ENCODE assay signal across 8 mouse cellular contexts in the genomic region with DNA sequence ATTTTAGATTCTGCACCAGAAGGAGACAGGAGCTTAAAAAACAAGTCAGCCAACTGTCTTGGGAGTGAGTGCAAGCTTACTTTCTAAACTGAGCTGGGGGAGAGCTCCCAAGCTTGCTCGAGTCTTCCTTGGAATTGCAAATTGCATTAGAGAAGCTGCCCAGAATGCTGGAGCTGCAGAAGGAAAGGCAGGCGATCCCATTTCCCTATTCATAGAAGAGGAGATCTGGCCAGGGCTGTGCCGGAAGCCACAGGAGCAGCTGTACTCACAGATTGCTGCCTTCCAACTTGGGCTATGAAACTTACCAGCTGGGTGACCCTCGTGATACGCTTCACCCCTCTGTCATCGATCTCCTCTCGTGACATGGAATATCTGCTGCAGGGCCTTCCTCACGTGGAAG.
DNase-seq lines count a peak whose midpoint lies in the region; ATAC-seq and TF ChIP-seq lines count a peak whose summit lies in the region.

No protein-coding gene starts in this region.

- no peak overlapping the region for H3K4me3 ChIP-seq in forebrain, embryonic 16.5 days (replicated peaks; ENCODE audit: low read length)
- H3K4me3 ChIP-seq in forebrain, embryonic 15.5 days, result no peak overlapping the region
- H3K4me3 ChIP-seq in heart, adult 2 months, result no peak overlapping the region
- H3K4me3 ChIP-seq in lung, postnatal 0 days (ENCODE audit: low read depth, low read length), result no peak overlapping the region

- TF ChIP-seq POLR2A in heart, adult 2 months (IDR thresholded peaks at IDR 0.05; ENCODE audit: insufficient read depth, low read depth, low read length), result 0 out of 2 replicates have a peak, but pooled peaks have one; percentile 17

- no peak overlapping the region for H3K9ac ChIP-seq in forebrain, embryonic 16.5 days (replicated peaks; ENCODE audit: low read depth, low read length)
- H3K9ac ChIP-seq in forebrain, embryonic 15.5 days (replicated peaks), result no peak overlapping the region
- no peak overlapping the region for H3K9ac ChIP-seq in heart, adult 2 months (ENCODE audit: low read depth, low read length)
- no peak overlapping the region for H3K9ac ChIP-seq in lung, postnatal 0 days (replicated peaks; ENCODE audit: low read depth)

- peak; percentile 86 for TF ChIP-seq EP300 in heart, adult 2 months (IDR thresholded peaks at IDR 0.05; ENCODE audit: insufficient read depth, low read depth, low read length)
- 0 out of 2 replicates have a peak, but pooled peaks have one; percentile 30 for TF ChIP-seq EP300 in lung, postnatal 0 days (IDR thresholded peaks at IDR 0.05)

- no peaks in the 10 kb centered on the region for H3K9me3 ChIP-seq in forebrain, embryonic 16.5 days (ENCODE audit: control insufficient read depth, low read length)
- no peaks in the 10 kb centered on the region for H3K9me3 ChIP-seq in forebrain, embryonic 15.5 days
- H3K9me3 ChIP-seq in lung, postnatal 0 days (ENCODE audit: low read length), result no peaks in the 10 kb centered on the region

- WGBS in forebrain, embryonic 16.5 days, result 68% methylated on average over 8 of the region's 8 CpGs
- 64% methylated on average over 8 of the region's 8 CpGs for WGBS in forebrain, embryonic 15.5 days
- WGBS in heart, adult 2 months, result 32% methylated on average over 8 of the region's 8 CpGs
- WGBS in lung, postnatal 0 days, result 32% methylated on average over 8 of the region's 8 CpGs

- no peaks in the 10 kb centered on the region for H3K79me2 ChIP-seq in heart, adult 2 months (replicated peaks; ENCODE audit: control insufficient read depth, insufficient read depth, low read length)

- peak; percentile 60 to 75 for DNase-seq in heart, adult 2 months
- peak; percentile 30 to 52 for DNase-seq in kidney, postnatal 36 days
- DNase-seq in lung, postnatal 0 days (ENCODE audit: low spot score), result peak; percentile 43
- DNase-seq in spleen, postnatal 14 days (ENCODE audit: low spot score in 2 of 2), result no peak
- no peak for DNase-seq in thymus, postnatal 10 days (ENCODE audit: low spot score in 2 of 2)

- intact Hi-C loops in heart, adult 2 months (cut with DNase I), result no loop called here

- H3K27ac ChIP-seq in forebrain, embryonic 16.5 days (ENCODE audit: low read length), result no peak overlapping the region
- no peak overlapping the region for H3K27ac ChIP-seq in forebrain, embryonic 15.5 days (replicated peaks)
- peak overlapping the region; percentile 34; the same call in 1 of the 2 replicates for H3K27ac ChIP-seq in heart, adult 2 months
- H3K27ac ChIP-seq in lung, postnatal 0 days (ENCODE audit: low read length), result no peak overlapping the region

- H3K36me3 ChIP-seq in forebrain, embryonic 16.5 days (ENCODE audit: control insufficient read depth, insufficient read depth), result no peaks in the 10 kb centered on the region
- H3K36me3 ChIP-seq in forebrain, embryonic 15.5 days, result no peaks in the 10 kb centered on the region
- H3K36me3 ChIP-seq in heart, adult 2 months (ENCODE audit: control insufficient read depth, insufficient read depth, low read length), result no peaks in the 10 kb centered on the region
- no peaks in the 10 kb centered on the region for H3K36me3 ChIP-seq in lung, postnatal 0 days (ENCODE audit: insufficient read depth, low read length)

- no peak overlapping the region for H3K4me2 ChIP-seq in forebrain, embryonic 16.5 days (ENCODE audit: low read length)
- no peak overlapping the region for H3K4me2 ChIP-seq in forebrain, embryonic 15.5 days (replicated peaks)
- H3K4me2 ChIP-seq in lung, postnatal 0 days (replicated peaks; ENCODE audit: low read depth, low read length), result no peak overlapping the region

- ATAC-seq in forebrain, embryonic 16.5 days, result 0 out of 2 replicates have a peak, but pooled peaks have one; percentile 40
- ATAC-seq in forebrain, embryonic 15.5 days (replicated peaks), result no peak
- peak; percentile 62 for ATAC-seq in lung, postnatal 0 days
- no peak for ATAC-seq in erythroblast, adult 5-6 weeks (replicated peaks; ENCODE audit: low FRiP score, poor library complexity, severe bottlenecking)

- H3K4me1 ChIP-seq in forebrain, embryonic 16.5 days (replicated peaks; ENCODE audit: control insufficient read depth, insufficient read depth, low read length), result no peaks in the 10 kb centered on the region
- H3K4me1 ChIP-seq in forebrain, embryonic 15.5 days, result no peaks in the 10 kb centered on the region
- H3K4me1 ChIP-seq in heart, adult 2 months (ENCODE audit: control insufficient read depth, insufficient read depth, low read length), result peaks cover 16% of the 10 kb centered on the region
- no peaks in the 10 kb centered on the region; the same call in 1 of the 2 replicates for H3K4me1 ChIP-seq in lung, postnatal 0 days (ENCODE audit: insufficient read depth, low read depth, low read length)

- TF ChIP-seq CTCF in heart, adult 2 months (IDR thresholded peaks at IDR 0.05), result no peak
- no peak for TF ChIP-seq CTCF in lung, postnatal 0 days (IDR thresholded peaks at IDR 0.05)

- no peaks in the 10 kb centered on the region for H3K27me3 ChIP-seq in forebrain, embryonic 16.5 days (replicated peaks; ENCODE audit: control insufficient read depth, insufficient read depth, low read length)
- H3K27me3 ChIP-seq in forebrain, embryonic 15.5 days, result no peaks in the 10 kb centered on the region
- H3K27me3 ChIP-seq in heart, adult 2 months (ENCODE audit: control insufficient read depth, insufficient read depth, low read length), result no peaks in the 10 kb centered on the region; the same call in 1 of the 2 replicates
- no peaks in the 10 kb centered on the region for H3K27me3 ChIP-seq in lung, postnatal 0 days (replicated peaks; ENCODE audit: insufficient read depth, low read length)

Comparison
In these comparisons a context has a peak if more than half of its experiments do, and no peak if none do; other contexts are left out.
1. ATAC-seq: peak in forebrain, embryonic 16.5 days (single experiment) and lung, postnatal 0 days (single experiment); none in forebrain, embryonic 15.5 days (single experiment) and erythroblast, adult 5-6 weeks (single experiment).
2. DNase-seq: peak in heart, adult 2 months (2 of 2), kidney, postnatal 36 days (2 of 2) and lung, postnatal 0 days (single experiment); none in spleen, postnatal 14 days (0 of 2) and thymus, postnatal 10 days (0 of 2).